Mouse (Mus musculus) cerebellum, adult 2 months (tissue): ENCODE results near the gene Tbx19.

Source experiments
- CTCF ChIP-seq: fragments of 200-500 bp; IDR thresholded peaks from 2 replicates; pipeline ENCODE4 v1.5.1; 2011; ENCODE audit warnings: low read depth, mild to moderate bottlenecking, control low read depth, low read length, moderate library complexity, borderline replicate concordance; ENCODE audit not compliant: insufficient read depth
- POLR2A ChIP-seq: fragments of 200-500 bp; IDR thresholded peaks from 2 replicates; pipeline ENCODE4 v1.6.1; 2011; ENCODE audit warnings: low read length, control low read depth, borderline replicate concordance; ENCODE audit not compliant: insufficient read depth

DNA sequence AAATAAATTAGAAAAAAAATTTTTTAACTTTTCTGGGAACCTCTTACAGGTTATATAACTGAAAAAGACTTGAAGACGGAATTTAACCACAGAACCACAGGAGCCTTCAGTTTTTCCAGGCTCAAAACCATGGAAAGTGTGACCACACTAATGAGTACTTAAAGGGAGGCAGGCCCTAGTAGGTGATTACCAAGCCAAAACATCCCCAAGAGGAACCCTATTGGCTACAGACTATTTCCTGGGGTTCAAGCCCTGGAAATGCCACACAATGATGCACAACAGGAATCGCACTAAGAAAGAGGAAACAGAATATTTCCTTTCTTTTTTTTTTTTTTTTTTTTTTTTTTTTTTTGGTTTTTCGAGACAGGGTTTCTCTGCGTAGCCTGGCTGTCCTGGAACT, 31.5 kb upstream of the Tbx19 start:
- TF ChIP-seq CTCF (no peak), POLR2A (no peak)
